Mouse (Mus musculus) hindbrain, embryonic 11.5 days (tissue): ENCODE measurements at regions not wholly inside any gene's neighbourhood (a gene's known extent, or its start where the extent isn't known, plus 50 kb on each side); places are given as distances from the start of the nearest gene placed in this dataset.

Source experiments
- ATAC-seq: fragments of 200-750 bp; cut with Nextera tagmentation; 2 replicates; pipeline ENCODE4 v1.8.0; 2017; ENCODE audit warnings: mild to moderate bottlenecking, moderate TSS enrichment, moderate library complexity; ENCODE audit not compliant: low FRiP score
- DNase-seq: peaks from one replicate; pipeline ENCODE4 v3.0.0-alpha.2; 2015; ENCODE audit warnings: low spot score
- H3K27ac ChIP-seq: fragments of 300-500 bp; sonication (generic); 2 replicates; pipeline ENCODE4 v1.5.1; 2014; ENCODE audit warnings: mild to moderate bottlenecking, low read depth, low read length
- H3K27me3 ChIP-seq: fragments of 300-500 bp; sonication (generic); 2 replicates; pipeline ENCODE4 v1.6.1; 2014; ENCODE audit warnings: mild to moderate bottlenecking, low read length, moderate library complexity, mixed read lengths; ENCODE audit not compliant: control insufficient read depth, insufficient read depth
- H3K36me3 ChIP-seq: fragments of 300-500 bp; sonication (generic); 2 replicates; pipeline ENCODE4 v1.6.1; 2014; ENCODE audit warnings: mild to moderate bottlenecking, low read length, moderate library complexity, mixed read lengths; ENCODE audit not compliant: control insufficient read depth, insufficient read depth
- H3K4me1 ChIP-seq: fragments of 300-500 bp; sonication (generic); replicated peaks from 2 replicates; pipeline ENCODE4 v1.6.1; 2014; ENCODE audit warnings: low read length, mixed read lengths; ENCODE audit not compliant: control insufficient read depth, insufficient read depth
- H3K4me2 ChIP-seq: fragments of 300-500 bp; sonication (generic); replicated peaks from 2 replicates; pipeline ENCODE4 v1.6.1; 2014; ENCODE audit warnings: mild to moderate bottlenecking, low read depth, low read length
- H3K4me3 ChIP-seq: fragments of 300-500 bp; sonication (generic); 2 replicates; pipeline ENCODE4 v1.5.1; 2014; ENCODE audit warnings: low read depth, low read length
- H3K9ac ChIP-seq: fragments of 300-500 bp; sonication (generic); 2 replicates; pipeline ENCODE4 v1.6.1; 2014; ENCODE audit warnings: low read depth, low read length
- H3K9me3 ChIP-seq: fragments of 300-500 bp; sonication (generic); 2 replicates; pipeline ENCODE4 v1.6.1; 2016; ENCODE audit warnings: low read length; ENCODE audit not compliant: control insufficient read depth
- WGBS: fragments of 180-500 bp; shearing (Covaris S2); extraction: QIAGEN DNeasy Blood & Tissue Kit; methylation state at CpG from one replicate; pipeline ENCODE4 v1.1.7; 2014; 5-methylcytosine and 5-hydroxymethylcytosine counted together

DNA sequence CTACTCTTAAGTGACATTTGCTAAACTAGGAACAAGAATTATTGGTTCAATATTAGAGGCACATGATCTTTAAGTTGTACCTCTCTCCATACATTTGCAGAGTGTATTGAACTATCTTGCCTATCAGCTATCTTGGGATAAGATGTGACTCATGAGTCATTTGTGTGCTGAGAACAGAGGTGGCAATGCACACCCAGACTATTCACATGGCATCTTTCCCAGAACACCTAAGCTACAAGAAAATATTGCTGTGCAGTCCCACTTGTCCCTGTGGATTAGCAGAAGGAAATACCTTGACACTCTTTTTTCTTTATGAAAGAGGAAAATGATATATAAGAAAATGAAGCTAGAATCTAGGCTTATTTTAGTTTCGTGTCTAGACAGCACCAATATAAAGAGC is 104.8 kb upstream of the Grm3 start:
- H3K27ac ChIP-seq: no peak overlapping the region
- ATAC-seq (no peak), DNase-seq (no peak)
- no peak overlapping the region for H3K4me2 ChIP-seq
- WGBS: 80% methylated on average over 1 of the region's 1 CpGs
- H3K36me3 ChIP-seq: no peaks in the 10 kb centered on the region
- no peak overlapping the region for H3K9ac ChIP-seq
- no peaks in the 10 kb centered on the region for H3K9me3 ChIP-seq
- no peaks in the 10 kb centered on the region for H3K4me1 ChIP-seq
- no peaks in the 10 kb centered on the region for H3K27me3 ChIP-seq
- no peak overlapping the region for H3K4me3 ChIP-seq

DNA sequence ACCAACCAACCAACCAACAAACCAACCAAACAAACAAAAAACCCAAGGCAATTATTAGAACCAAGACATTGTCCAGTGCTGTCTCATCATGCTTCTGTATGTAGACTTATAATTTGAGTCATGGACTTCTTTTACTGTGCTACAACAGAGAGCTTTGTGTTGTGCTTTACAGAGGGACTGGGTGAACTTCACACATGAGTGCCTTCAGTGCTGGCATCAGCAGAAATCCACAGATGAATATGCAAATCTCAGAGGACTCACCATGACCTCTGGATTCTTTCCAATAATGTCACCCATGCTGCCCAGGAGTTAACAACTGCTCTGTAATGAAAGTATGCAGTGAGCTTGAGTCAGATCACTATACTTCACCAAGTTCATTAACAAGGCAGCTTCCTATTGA is 76.7 kb upstream of the Grm3 start:
- H3K4me3 ChIP-seq: no peak overlapping the region
- no peaks in the 10 kb centered on the region for H3K4me1 ChIP-seq
- no peaks in the 10 kb centered on the region for H3K36me3 ChIP-seq
- H3K27ac ChIP-seq: no peak overlapping the region
- no peak overlapping the region for H3K4me2 ChIP-seq
- H3K9me3 ChIP-seq: no peaks in the 10 kb centered on the region
- no peaks in the 10 kb centered on the region for H3K27me3 ChIP-seq
- no peak overlapping the region for H3K9ac ChIP-seq
- DNase-seq: no peak
- ATAC-seq: no peak

- H3K4me2 ChIP-seq: no peak overlapping the region
- no peak overlapping the region for H3K9ac ChIP-seq
- H3K27me3 ChIP-seq: no peaks in the 10 kb centered on the region
- H3K36me3 ChIP-seq: no peaks in the 10 kb centered on the region
- H3K9me3 ChIP-seq: no peaks in the 10 kb centered on the region
- no peak overlapping the region for H3K27ac ChIP-seq
- H3K4me3 ChIP-seq: no peak overlapping the region
- DNase-seq (no peak), ATAC-seq (no peak)
- H3K4me1 ChIP-seq: no peaks in the 10 kb centered on the region
Measured at GRCm38 (mm10) chr5:9781107-9781506, 56.1 kb upstream of the Grm3 start.
